ENCODE assay signal across 22 mouse cellular contexts in the genomic region with DNA sequence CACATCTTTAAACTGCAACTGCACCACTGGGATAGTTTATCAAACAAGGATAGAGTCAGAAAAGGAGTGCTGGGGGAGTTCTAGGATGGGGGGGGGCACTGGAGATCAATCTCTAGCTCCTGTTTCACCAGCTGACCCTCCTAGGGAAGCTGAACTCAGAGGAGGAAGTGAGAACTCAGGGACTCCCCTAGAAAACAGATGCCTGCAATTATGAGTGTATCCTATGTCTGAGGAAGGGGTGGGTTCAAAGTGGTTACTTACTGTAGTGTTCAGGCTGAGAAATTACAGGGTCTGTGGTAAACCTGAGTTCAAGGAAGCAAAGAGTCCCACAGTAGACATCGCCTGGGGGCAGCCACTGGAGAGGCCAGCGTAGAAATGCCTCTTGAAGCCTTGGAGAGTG. TPM values are rescaled to one million over a fixed set of nuclear protein-coding genes. Genes with fewer than 3 reads are reported as not detected.
"Had no signal": no experiment of that assay in that cellular context is flagged by ENCODE, and none has a peak within 500 bp of the region (broad histone marks: within the 10 kb centered on the region; RNA-seq: fewer than 3 reads in every experiment).

No protein-coding gene starts in this region.

- H3K27me3 ChIP-seq: neural tube, embryonic 12.5 days had no signal

- H3K4me2 ChIP-seq: liver, embryonic 13.5 days; midbrain, embryonic 12.5 days; midbrain, embryonic 15.5 days; neural tube, embryonic 12.5 days had no signal

- H3K36me3 ChIP-seq: liver, embryonic 13.5 days; midbrain, embryonic 12.5 days; midbrain, embryonic 15.5 days had no signal

- H3K4me3 ChIP-seq: left cerebral cortex, adult 2 months; liver, embryonic 13.5 days; midbrain, embryonic 12.5 days; midbrain, embryonic 15.5 days; neural tube, embryonic 12.5 days had no signal

- H3K9me3 ChIP-seq: liver, embryonic 13.5 days; midbrain, embryonic 12.5 days; midbrain, embryonic 15.5 days; neural tube, embryonic 12.5 days had no signal

- H3K27ac ChIP-seq: left cerebral cortex, adult 2 months; liver, embryonic 13.5 days; midbrain, embryonic 12.5 days; midbrain, embryonic 15.5 days; neural tube, embryonic 12.5 days; stomach, postnatal 0 days had no signal

- DNase-seq: kidney, adult 8-10 months; kidney, postnatal 36 days; layer of hippocampus, postnatal 36 days; liver, embryonic 13.5 days; lung, adult 2 months; lung, postnatal 14 days; lung, postnatal 4 days; thymus, adult 2 months; thymus, postnatal 14 days; thymus, postnatal 4 days had no signal

- H3K9ac ChIP-seq: liver, embryonic 13.5 days; midbrain, embryonic 12.5 days; midbrain, embryonic 15.5 days; neural tube, embryonic 12.5 days had no signal

- ATAC-seq: midbrain, embryonic 15.5 days had no signal

- H3K4me1 ChIP-seq: liver, embryonic 13.5 days; midbrain, embryonic 12.5 days; midbrain, embryonic 15.5 days had no signal

RNA-seq across cellular contexts. Expression of a gene that starts 32.9 kb away (rescaled TPM):
- total RNA-seq: layer of hippocampus, adult 8-10 months; layer of hippocampus, postnatal 10 days; layer of hippocampus, postnatal 36 days; left cerebral cortex, adult 2 months; left cerebral cortex, postnatal 10 days; left cerebral cortex, postnatal 36 days; liver, adult 2 months; megakaryocyte, adult 5-6 weeks had no signal
- polyA plus RNA-seq: liver, adult 2 months; midbrain, embryonic 15.5 days had no signal

RNA-seq across cellular contexts. Expression of a gene that starts 53.6 kb away (rescaled TPM):
- total RNA-seq: layer of hippocampus, adult 8-10 months; layer of hippocampus, postnatal 10 days; layer of hippocampus, postnatal 36 days; left cerebral cortex, adult 2 months; left cerebral cortex, postnatal 10 days; left cerebral cortex, postnatal 36 days; liver, adult 2 months; megakaryocyte, adult 5-6 weeks had no signal
- polyA plus RNA-seq: liver, adult 2 months; liver, embryonic 16.5 days; midbrain, embryonic 12.5 days; midbrain, embryonic 15.5 days had no signal
